Mouse (Mus musculus): ENCODE results near the gene Cep44. TPM values are rescaled to one million over a fixed set of nuclear protein-coding genes. Genes with fewer than 3 reads are reported as not detected.

Cep44 gene
- total RNA-seq, 2 experiments from 2014 or later, result 26.7 to 27.2 TPM

- H3K4me3 ChIP-seq, result no peak overlapping the region
- peak; percentile 97 for TF ChIP-seq CTCF (conservative IDR thresholded peaks at IDR 0.05)
- DNase-seq (ENCODE audit: low spot score in 2 of 2), result peak; percentile 55 to 67
- no peak overlapping the region for H3K27ac ChIP-seq
Observed at GRCm38 (mm10) chr8:56530359-56530758, 20.5 kb downstream of the Cep44 start.

- no peak for TF ChIP-seq CTCF (conservative IDR thresholded peaks at IDR 0.05)
- H3K4me3 ChIP-seq, result no peak overlapping the region
- no peak for DNase-seq (ENCODE audit: low spot score in 2 of 2)
- H3K27ac ChIP-seq, result peak overlapping the region; percentile 65
Observed at GRCm38 (mm10) chr8:56528869-56529268, 22.0 kb downstream of the Cep44 start.

- no peak for DNase-seq (ENCODE audit: low spot score in 2 of 2)
- H3K4me3 ChIP-seq, result no peak overlapping the region
- 0 out of 2 replicates have a peak, but pooled peaks have one; percentile 2 for TF ChIP-seq CTCF (conservative IDR thresholded peaks at IDR 0.05)
- H3K27ac ChIP-seq, result no peak overlapping the region
Observed at GRCm38 (mm10) chr8:56521051-56521450, 29.8 kb downstream of the Cep44 start.

- TF ChIP-seq CTCF (conservative IDR thresholded peaks at IDR 0.05), result no peak
- no peak overlapping the region for H3K27ac ChIP-seq
- H3K4me3 ChIP-seq, result no peak overlapping the region
- no peak for DNase-seq (ENCODE audit: low spot score in 2 of 2)
Observed at GRCm38 (mm10) chr8:56520249-56520648, 30.6 kb downstream of the Cep44 start.

DNA sequence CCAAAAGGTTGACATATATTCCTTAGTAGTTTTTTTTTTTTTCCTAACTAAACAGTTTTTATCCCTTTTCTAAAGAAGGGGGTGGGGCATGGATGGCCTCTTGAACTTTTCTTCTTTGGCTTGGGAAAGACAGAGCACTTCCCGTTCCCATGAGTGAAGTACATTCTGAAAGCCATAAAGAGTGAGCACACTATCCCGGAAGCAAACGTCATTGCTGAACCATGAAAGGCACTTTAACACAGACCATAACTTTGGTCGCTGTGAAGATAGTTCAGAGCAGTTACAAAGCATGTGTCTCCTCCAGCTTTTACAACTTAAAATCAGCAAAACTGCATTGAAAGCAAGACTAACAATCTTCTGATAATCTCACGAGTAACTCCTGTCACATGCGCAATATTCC is 32.0 kb downstream of the Cep44 start:
- no peak for DNase-seq (ENCODE audit: low spot score in 2 of 2)
- Histone ChIP-seq H3K27ac (no peak overlapping the region), H3K4me3 (no peak overlapping the region)
- no peak for TF ChIP-seq CTCF (conservative IDR thresholded peaks at IDR 0.05)

DNA sequence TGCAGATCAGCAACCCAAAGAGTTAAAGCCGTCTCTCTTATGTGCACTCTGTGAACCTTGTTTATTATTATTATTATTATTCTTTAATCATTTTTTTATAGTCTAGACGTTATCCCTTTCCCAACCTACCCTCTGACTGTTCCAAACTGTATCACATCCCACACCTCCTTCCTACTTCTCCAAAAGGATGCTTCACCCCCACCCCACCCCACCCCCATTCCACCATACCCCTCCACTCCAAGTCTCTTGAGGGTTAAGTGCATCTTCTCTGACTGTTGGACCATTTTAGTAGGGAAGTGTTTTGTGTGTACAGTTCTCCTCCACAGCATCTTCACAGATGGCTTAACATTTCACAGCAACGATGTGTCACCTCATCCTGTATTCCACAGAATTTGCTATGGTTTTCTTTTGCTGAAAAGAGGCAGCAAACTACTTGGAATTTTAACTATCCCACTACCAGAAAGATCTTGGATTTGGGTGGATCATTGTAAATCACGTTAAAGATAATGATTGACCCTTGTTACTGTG is 41.8 kb downstream of the Cep44 start:
- no peak overlapping the region for H3K27ac ChIP-seq
- TF ChIP-seq CTCF (conservative IDR thresholded peaks at IDR 0.05), result no peak
- no peak overlapping the region for H3K4me3 ChIP-seq
- no peak for DNase-seq (ENCODE audit: low spot score in 2 of 2)

GRCm38 (mm10) chr8:56508318-56508951 is 42.4 kb downstream of the Cep44 start:
- TF ChIP-seq CTCF (conservative IDR thresholded peaks at IDR 0.05), result no peak
- no peak overlapping the region for H3K4me3 ChIP-seq
- peak in 1 of 2 experiments; percentile 17 for DNase-seq (ENCODE audit: low spot score in 2 of 2)
- peak overlapping the region; percentile 43; the same call in 1 of the 2 replicates for H3K27ac ChIP-seq

GRCm38 (mm10) chr8:56501911-56502310 is 48.9 kb downstream of the Cep44 start:
- no peak overlapping the region for H3K27ac ChIP-seq
- no peak for TF ChIP-seq CTCF (conservative IDR thresholded peaks at IDR 0.05)
- no peak overlapping the region for H3K4me3 ChIP-seq
- DNase-seq (ENCODE audit: low spot score in 2 of 2), result no peak

DNA sequence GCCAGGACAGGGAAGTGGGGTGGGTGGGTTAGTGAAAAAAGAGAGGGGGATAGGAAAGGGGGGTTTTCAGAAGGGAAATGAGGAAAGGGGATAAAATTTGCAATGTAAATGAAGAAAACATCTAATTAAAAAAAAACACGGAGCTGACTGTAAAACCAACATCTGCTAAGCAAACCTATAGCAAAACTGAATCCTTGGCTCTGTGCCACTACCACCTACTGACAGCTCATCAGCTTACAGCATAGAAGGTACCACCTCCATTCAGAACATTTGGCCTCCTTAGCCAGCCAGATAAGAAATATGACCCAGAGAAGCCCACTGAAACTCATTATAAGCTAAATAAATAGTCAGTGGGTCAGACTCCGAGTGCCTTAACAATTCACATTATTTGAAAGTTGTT is 61.4 kb downstream of the Cep44 start:
- DNase-seq (ENCODE audit: low spot score in 2 of 2), result no peak
- TF ChIP-seq CTCF (conservative IDR thresholded peaks at IDR 0.05), result no peak
- no peak overlapping the region for H3K4me3 ChIP-seq
- no peak overlapping the region for H3K27ac ChIP-seq

- peak; percentile 84 for TF ChIP-seq CTCF (conservative IDR thresholded peaks at IDR 0.05)
- H3K27ac ChIP-seq, result no peak overlapping the region
- H3K4me3 ChIP-seq, result no peak overlapping the region
- peak in 1 of 2 experiments; percentile 20 for DNase-seq (ENCODE audit: low spot score in 2 of 2)
Observed at GRCm38 (mm10) chr8:56486006-56486405, 64.8 kb downstream of the Cep44 start.

Small RNA genes within 50 kb of the gene (microRNA-seq; reads per million reads assigned to microRNA genes)
- gene Gm25992, result 0 reads per million in 2 experiments

Other genes starting within 250 kb of the Cep44 start
- gene Fbxo8, start within 50 bp of the Cep44 start, total RNA-seq (2021), result 10 to 100 TPM; 33.9 to 37.4 TPM